Comparison of ENCODE assay signal across 12 mouse cellular contexts in the genomic region with DNA sequence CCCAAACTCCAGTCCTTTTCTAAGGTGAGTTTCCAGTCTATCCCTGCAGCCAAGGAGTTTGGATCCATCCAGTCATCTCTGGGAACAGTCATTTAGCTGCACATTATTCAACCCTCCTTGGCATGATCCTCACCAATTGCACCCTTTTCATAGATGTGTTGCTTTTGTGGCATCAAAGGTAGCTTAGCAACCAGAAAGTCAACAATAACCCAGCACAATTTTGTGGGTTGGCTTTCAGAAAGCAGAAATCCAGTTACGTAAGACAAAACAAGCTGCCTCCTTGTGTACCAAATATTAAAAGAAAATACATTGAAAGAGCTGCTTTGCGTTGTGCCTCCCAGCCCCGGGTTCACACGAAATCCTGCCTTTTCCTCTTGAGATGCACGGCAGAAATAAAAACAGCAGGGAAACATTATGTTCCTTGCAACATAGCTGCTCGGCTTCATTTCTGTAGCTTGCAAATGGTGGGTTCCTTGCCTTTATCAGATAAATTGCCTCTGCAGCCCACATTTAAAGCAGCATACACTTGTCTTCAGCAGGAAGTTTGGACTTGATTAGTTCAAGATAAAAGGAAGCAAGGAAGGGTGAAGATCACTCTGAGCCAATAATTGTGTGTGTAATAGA.
A peak's percentile ranks its signal among the peaks of the same experiment; 100 is the strongest.
DNase-seq lines count a peak whose midpoint lies in the region; ATAC-seq and TF ChIP-seq lines count a peak whose summit lies in the region.
"Had no signal": no experiment of that assay in that cellular context is flagged by ENCODE, and none has a peak within 500 bp of the region (broad histone marks: within the 10 kb centered on the region; RNA-seq: fewer than 3 reads in every experiment).

No protein-coding gene starts in this region.

- peak; percentile 3 for DNase-seq in cerebellum, adult 11-12 months
- DNase-seq in cerebellum, adult 11 months: no peak
- no peak for DNase-seq in midbrain, embryonic 10.5 days (ENCODE audit: low spot score)
- peak; percentile 40 for DNase-seq in hindbrain, postnatal 0 days (ENCODE audit: low spot score)
- no peak for DNase-seq in urinary bladder, postnatal 36 days (ENCODE audit: low spot score in 2 of 2)
- DNase-seq in urinary bladder, postnatal 4 days (ENCODE audit: low spot score in 2 of 2): no peak
- DNase-seq: gastrocnemius, postnatal 36 days; spleen, adult 18-20 months had no signal

- peaks cover 15% of the 10 kb centered on the region for H3K4me1 ChIP-seq in midbrain, embryonic 16.5 days (ENCODE audit: control insufficient read depth, insufficient read depth, low read length)
- H3K4me1 ChIP-seq in midbrain, embryonic 10.5 days: no peaks in the 10 kb centered on the region
- H3K4me1 ChIP-seq in hindbrain, postnatal 0 days (ENCODE audit: insufficient read depth, low read length): no peaks in the 10 kb centered on the region
- peaks cover 15% of the 10 kb centered on the region for H3K4me1 ChIP-seq in neural tube, embryonic 15.5 days

- no peak for TF ChIP-seq CTCF in hindbrain, postnatal 0 days (IDR thresholded peaks at IDR 0.05; ENCODE audit: low read depth)

- 46% methylated on average over 6 of the region's 6 CpGs for WGBS in midbrain, embryonic 16.5 days
- WGBS in midbrain, embryonic 10.5 days: 85% methylated on average over 6 of the region's 6 CpGs
- 41% methylated on average over 6 of the region's 6 CpGs for WGBS in hindbrain, postnatal 0 days
- WGBS in neural tube, embryonic 15.5 days: 31% methylated on average over 6 of the region's 6 CpGs

- H3K4me3 ChIP-seq in midbrain, embryonic 16.5 days (ENCODE audit: low read depth, low read length): no peak overlapping the region
- no peak overlapping the region for H3K4me3 ChIP-seq in midbrain, embryonic 10.5 days
- no peak overlapping the region for H3K4me3 ChIP-seq in hindbrain, postnatal 0 days (ENCODE audit: low read length)
- H3K4me3 ChIP-seq in neural tube, embryonic 15.5 days (replicated peaks): no peak overlapping the region
- H3K4me3 ChIP-seq: embryonic facial prominence, embryonic 12.5 days had no signal

- no peaks in the 10 kb centered on the region for H3K9me3 ChIP-seq in midbrain, embryonic 16.5 days (replicated peaks; ENCODE audit: control insufficient read depth, low read length, poor library complexity, severe bottlenecking)
- no peaks in the 10 kb centered on the region for H3K9me3 ChIP-seq in midbrain, embryonic 10.5 days (replicated peaks)
- no peaks in the 10 kb centered on the region for H3K9me3 ChIP-seq in hindbrain, postnatal 0 days (ENCODE audit: low read length)
- H3K9me3 ChIP-seq in neural tube, embryonic 15.5 days (replicated peaks): no peaks in the 10 kb centered on the region
- H3K9me3 ChIP-seq: embryonic facial prominence, embryonic 12.5 days had no signal

- H3K27ac ChIP-seq in midbrain, embryonic 16.5 days (ENCODE audit: low read length): peak overlapping the region; percentile 39
- no peak overlapping the region for H3K27ac ChIP-seq in midbrain, embryonic 10.5 days (replicated peaks)
- peak overlapping the region; percentile 60; the same call in 1 of the 2 replicates for H3K27ac ChIP-seq in hindbrain, postnatal 0 days
- H3K27ac ChIP-seq in neural tube, embryonic 15.5 days (replicated peaks): peak overlapping the region; percentile 75
- H3K27ac ChIP-seq: embryonic facial prominence, embryonic 12.5 days had no signal

- H3K4me2 ChIP-seq in midbrain, embryonic 16.5 days (ENCODE audit: low read length): peak overlapping the region; percentile 19; the same call in 1 of the 2 replicates
- H3K4me2 ChIP-seq in hindbrain, postnatal 0 days (ENCODE audit: low read depth, low read length): peak overlapping the region; percentile 33
- H3K4me2 ChIP-seq in neural tube, embryonic 15.5 days: peak overlapping the region; percentile 19
- H3K4me2 ChIP-seq: embryonic facial prominence, embryonic 12.5 days had no signal

- no peaks in the 10 kb centered on the region for H3K36me3 ChIP-seq in midbrain, embryonic 16.5 days (ENCODE audit: control insufficient read depth, insufficient read depth, low read length)
- no peaks in the 10 kb centered on the region for H3K36me3 ChIP-seq in midbrain, embryonic 10.5 days
- no peaks in the 10 kb centered on the region for H3K36me3 ChIP-seq in hindbrain, postnatal 0 days (ENCODE audit: insufficient read depth, low read length)
- no peaks in the 10 kb centered on the region for H3K36me3 ChIP-seq in neural tube, embryonic 15.5 days
- H3K36me3 ChIP-seq: embryonic facial prominence, embryonic 12.5 days had no signal

- H3K27me3 ChIP-seq in midbrain, embryonic 16.5 days (ENCODE audit: control insufficient read depth, insufficient read depth, low read depth, low read length): no peaks in the 10 kb centered on the region
- no peaks in the 10 kb centered on the region for H3K27me3 ChIP-seq in midbrain, embryonic 10.5 days (ENCODE audit: low read depth, poor library complexity, severe bottlenecking)
- H3K27me3 ChIP-seq in hindbrain, postnatal 0 days (ENCODE audit: insufficient read depth, low read length): no peaks in the 10 kb centered on the region
- no peaks in the 10 kb centered on the region for H3K27me3 ChIP-seq in neural tube, embryonic 15.5 days (replicated peaks)
- H3K27me3 ChIP-seq: embryonic facial prominence, embryonic 12.5 days had no signal

- no peak overlapping the region for H3K9ac ChIP-seq in midbrain, embryonic 16.5 days (ENCODE audit: low read depth, low read length)
- H3K9ac ChIP-seq in hindbrain, postnatal 0 days (replicated peaks; ENCODE audit: low read length): no peak overlapping the region
- H3K9ac ChIP-seq in neural tube, embryonic 15.5 days (replicated peaks): no peak overlapping the region
- H3K9ac ChIP-seq: embryonic facial prominence, embryonic 12.5 days had no signal

- ATAC-seq in midbrain, embryonic 16.5 days: 0 out of 2 replicates have a peak, but pooled peaks have one; percentile 8
- ATAC-seq in hindbrain, postnatal 0 days: peak; percentile 56; the same call in 1 of the 2 replicates
- no peak for ATAC-seq in neural tube, embryonic 15.5 days (ENCODE audit: low FRiP score)
- ATAC-seq: activated CD4-positive, CD25-positive, alpha-beta regulatory T cell, adult 4 months had no signal

Comparison
In these comparisons a context has a peak if more than half of its experiments do, and no peak if none do; other contexts are left out.
1. DNase-seq: peak in cerebellum, adult 11-12 months (single experiment) and hindbrain, postnatal 0 days (single experiment); none in cerebellum, adult 11 months (single experiment), midbrain, embryonic 10.5 days (single experiment), urinary bladder, postnatal 36 days (0 of 2) and urinary bladder, postnatal 4 days (0 of 2).
2. Peak in every context shown above with its lines, with median percentiles within 50 percentile points of each other: H3K4me2 ChIP-seq.